Mouse (Mus musculus): ENCODE data around the gene Cstad. TPM values are rescaled to one million over a fixed set of nuclear protein-coding genes. Genes with fewer than 3 reads are reported as not detected.

Cstad gene
- total and polyA plus RNA-seq, 2 experiments, result 0.46 TPM; not detected in 1

DNA sequence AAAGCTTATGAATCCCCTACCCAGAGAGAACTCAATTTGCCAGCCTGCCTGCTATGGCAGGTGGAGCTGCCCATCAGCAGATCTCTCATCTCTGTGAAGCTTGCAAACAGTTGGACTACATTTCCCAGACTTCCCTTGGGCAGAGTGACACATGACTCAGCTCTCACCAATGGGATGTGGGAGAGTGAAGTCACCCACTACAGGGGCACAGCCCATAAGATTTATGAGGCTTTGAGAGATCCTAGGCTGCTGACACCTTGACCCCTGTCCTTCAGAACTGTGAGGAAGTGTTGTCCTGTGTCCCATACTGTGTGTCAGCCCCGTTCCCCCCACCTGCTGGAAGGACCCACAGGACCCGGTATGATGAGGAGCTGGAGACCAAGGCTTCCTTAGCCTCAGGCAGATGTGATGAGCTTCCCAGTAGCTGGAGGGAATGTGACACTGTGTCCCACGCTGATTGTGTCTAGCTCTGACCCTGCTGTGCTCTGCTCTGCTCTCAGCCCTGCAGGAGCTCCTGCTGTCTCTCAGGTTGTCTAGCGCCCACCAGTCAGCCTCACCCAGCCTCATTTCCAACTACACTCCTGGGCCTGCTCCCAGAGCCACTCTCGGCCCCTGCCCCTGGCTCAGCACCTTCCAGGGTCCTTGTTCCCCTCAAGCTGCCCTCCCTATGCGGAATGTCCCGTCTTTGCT is 40.8 kb upstream of the Cstad start:
- Histone ChIP-seq H3K4me3 (ENCODE audit: insufficient read depth, low read depth, low read length) (no peak overlapping the region), H3K9ac (ENCODE audit: low read depth, low read length) (no peak overlapping the region), H3K4me1 (ENCODE audit: control insufficient read depth, insufficient read depth, low read length) (no peaks in the 10 kb centered on the region), H3K27ac (replicated peaks; ENCODE audit: insufficient read depth, low read depth, low read length) (no peak overlapping the region), H3K27me3 (ENCODE audit: control insufficient read depth, insufficient read depth, low read length) (no peaks in the 10 kb centered on the region), H3K79me2 (ENCODE audit: control insufficient read depth, insufficient read depth, low read length) (no peaks in the 10 kb centered on the region), H3K36me3 (ENCODE audit: control insufficient read depth, insufficient read depth, low read length) (no peaks in the 10 kb centered on the region)
- WGBS, result 70% methylated on average over 7 of the region's 7 CpGs
- peak; percentile 42 for DNase-seq (ENCODE audit: extremely low read depth, low read depth, low spot score)
- no peak for TF ChIP-seq CTCF (IDR thresholded peaks at IDR 0.05; ENCODE audit: low read depth, low read length)
- no peak for TF ChIP-seq POLR2A (IDR thresholded peaks at IDR 0.05; ENCODE audit: extremely low read depth, insufficient read depth, low read length)

DNA sequence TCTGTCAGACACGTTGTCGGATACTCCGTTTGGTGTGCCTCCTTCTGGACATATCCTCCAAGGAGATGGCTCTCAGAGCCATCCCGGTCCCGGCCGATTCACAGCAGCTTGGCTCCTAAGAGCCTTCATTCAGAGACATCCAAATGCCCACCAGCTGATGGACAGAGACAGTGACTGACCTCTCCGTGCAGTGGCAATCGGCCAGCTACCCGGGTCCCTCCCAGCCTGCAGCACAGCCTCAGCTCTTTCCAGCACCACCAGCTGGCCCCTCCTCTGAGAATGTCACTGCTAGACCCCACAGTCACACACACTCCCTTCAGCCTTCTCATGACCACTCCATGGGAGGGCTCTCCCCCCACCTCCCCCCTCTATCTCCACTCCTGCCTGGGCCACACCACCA is 39.6 kb upstream of the Cstad start:
- Histone ChIP-seq H3K4me1 (ENCODE audit: control insufficient read depth, insufficient read depth, low read length) (no peaks in the 10 kb centered on the region), H3K36me3 (ENCODE audit: control insufficient read depth, insufficient read depth, low read length) (no peaks in the 10 kb centered on the region), H3K9ac (ENCODE audit: low read depth, low read length) (no peak overlapping the region), H3K79me2 (ENCODE audit: control insufficient read depth, insufficient read depth, low read length) (no peaks in the 10 kb centered on the region), H3K27me3 (ENCODE audit: control insufficient read depth, insufficient read depth, low read length) (no peaks in the 10 kb centered on the region), H3K27ac (replicated peaks; ENCODE audit: insufficient read depth, low read depth, low read length) (no peak overlapping the region), H3K4me3 (ENCODE audit: insufficient read depth, low read depth, low read length) (no peak overlapping the region)
- WGBS, result 84% methylated on average over 9 of the region's 9 CpGs
- DNase-seq (ENCODE audit: extremely low read depth, low read depth, low spot score), result no peak
- no peak for TF ChIP-seq CTCF (IDR thresholded peaks at IDR 0.05; ENCODE audit: low read depth, low read length)
- no peak for TF ChIP-seq POLR2A (IDR thresholded peaks at IDR 0.05; ENCODE audit: extremely low read depth, insufficient read depth, low read length)

DNA sequence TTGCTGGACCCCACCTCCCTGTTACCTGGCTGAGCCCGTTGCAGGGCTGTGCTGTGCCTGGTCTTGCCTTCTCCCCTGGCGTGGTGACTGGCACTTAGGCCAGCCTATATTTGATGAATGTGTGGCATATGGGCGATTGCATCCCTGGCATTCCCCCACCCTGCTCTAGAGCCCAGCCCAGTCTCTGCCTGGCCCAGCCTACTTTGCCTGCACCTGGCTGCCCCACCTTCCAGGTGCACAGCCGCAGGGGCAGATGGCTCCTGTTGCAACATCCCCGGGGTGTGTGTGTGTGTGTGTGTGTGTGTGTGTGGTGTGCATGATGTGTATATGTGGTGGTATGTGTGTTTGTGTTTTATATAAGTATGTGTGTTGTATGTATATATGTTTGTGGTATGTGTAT is 38.3 kb upstream of the Cstad start:
- no peak for TF ChIP-seq CTCF (IDR thresholded peaks at IDR 0.05; ENCODE audit: low read depth, low read length)
- no peak for TF ChIP-seq POLR2A (IDR thresholded peaks at IDR 0.05; ENCODE audit: extremely low read depth, insufficient read depth, low read length)
- Histone ChIP-seq H3K36me3 (ENCODE audit: control insufficient read depth, insufficient read depth, low read length) (no peaks in the 10 kb centered on the region), H3K9ac (ENCODE audit: low read depth, low read length) (no peak overlapping the region), H3K27me3 (ENCODE audit: control insufficient read depth, insufficient read depth, low read length) (no peaks in the 10 kb centered on the region), H3K79me2 (ENCODE audit: control insufficient read depth, insufficient read depth, low read length) (no peaks in the 10 kb centered on the region), H3K4me3 (ENCODE audit: insufficient read depth, low read depth, low read length) (no peak overlapping the region), H3K4me1 (ENCODE audit: control insufficient read depth, insufficient read depth, low read length) (no peaks in the 10 kb centered on the region), H3K27ac (replicated peaks; ENCODE audit: insufficient read depth, low read depth, low read length) (no peak overlapping the region)
- no peak for DNase-seq (ENCODE audit: extremely low read depth, low read depth, low spot score)
- 80% methylated on average over 5 of the region's 5 CpGs for WGBS

DNA sequence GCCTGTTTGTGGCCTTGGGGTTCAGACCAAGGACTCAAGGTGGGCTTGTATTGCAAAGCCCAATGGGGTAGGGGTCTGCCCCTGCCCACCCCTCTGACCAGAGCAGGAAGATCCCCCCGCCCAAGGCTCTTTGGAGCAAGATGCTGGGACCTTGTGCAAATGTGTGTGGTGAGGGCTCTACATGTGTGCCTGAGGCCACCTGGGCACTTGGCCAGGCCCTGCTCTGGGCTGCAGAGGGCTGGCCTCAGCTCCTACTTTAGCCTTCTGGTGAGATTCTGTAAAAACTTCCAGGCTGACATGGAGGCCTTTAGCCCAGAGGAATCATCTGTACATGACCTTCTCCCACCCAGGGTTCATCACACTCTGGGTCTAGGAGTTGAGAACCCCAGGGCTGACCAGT is 35.3 kb upstream of the Cstad start:
- Histone ChIP-seq H3K27ac (replicated peaks; ENCODE audit: insufficient read depth, low read depth, low read length) (no peak overlapping the region), H3K36me3 (ENCODE audit: control insufficient read depth, insufficient read depth, low read length) (no peaks in the 10 kb centered on the region), H3K79me2 (ENCODE audit: control insufficient read depth, insufficient read depth, low read length) (no peaks in the 10 kb centered on the region), H3K9ac (ENCODE audit: low read depth, low read length) (no peak overlapping the region), H3K4me1 (ENCODE audit: control insufficient read depth, insufficient read depth, low read length) (no peaks in the 10 kb centered on the region), H3K27me3 (ENCODE audit: control insufficient read depth, insufficient read depth, low read length) (no peaks in the 10 kb centered on the region), H3K4me3 (ENCODE audit: insufficient read depth, low read depth, low read length) (no peak overlapping the region)
- DNase-seq (ENCODE audit: extremely low read depth, low read depth, low spot score), result no peak
- no peak for TF ChIP-seq CTCF (IDR thresholded peaks at IDR 0.05; ENCODE audit: low read depth, low read length)
- TF ChIP-seq POLR2A (IDR thresholded peaks at IDR 0.05; ENCODE audit: extremely low read depth, insufficient read depth, low read length), result no peak
- 95% methylated on average over 1 of the region's 1 CpGs for WGBS

DNA sequence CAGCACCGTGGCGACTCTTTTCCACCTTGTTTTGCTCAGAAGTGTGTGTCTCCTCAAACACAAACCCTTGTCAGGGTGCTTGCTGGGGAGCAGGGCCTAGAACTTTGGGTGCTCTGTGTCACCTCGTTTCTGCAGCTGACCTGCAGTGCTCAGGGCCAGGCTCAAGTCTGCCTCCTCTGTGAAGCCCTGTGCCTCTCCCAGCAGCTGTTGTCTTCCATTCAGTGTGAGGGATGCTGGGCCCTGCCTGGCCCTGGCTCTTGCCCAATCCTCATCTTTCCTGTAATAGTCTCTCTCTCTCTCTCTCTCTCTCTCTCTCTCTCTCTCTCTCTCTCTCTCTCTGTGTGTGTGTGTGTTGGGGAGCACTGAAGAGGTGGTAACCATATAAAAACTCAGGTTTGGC is 32.3 kb upstream of the Cstad start:
- no peak overlapping the region for H3K9ac ChIP-seq (ENCODE audit: low read depth, low read length)
- H3K79me2 ChIP-seq (ENCODE audit: control insufficient read depth, insufficient read depth, low read length), result no peaks in the 10 kb centered on the region
- H3K27me3 ChIP-seq (ENCODE audit: control insufficient read depth, insufficient read depth, low read length), result no peaks in the 10 kb centered on the region
- TF ChIP-seq POLR2A (IDR thresholded peaks at IDR 0.05; ENCODE audit: extremely low read depth, insufficient read depth, low read length) (no peak), CTCF (IDR thresholded peaks at IDR 0.05; ENCODE audit: low read depth, low read length) (no peak)
- H3K4me1 ChIP-seq (ENCODE audit: control insufficient read depth, insufficient read depth, low read length), result no peaks in the 10 kb centered on the region
- H3K4me3 ChIP-seq (ENCODE audit: insufficient read depth, low read depth, low read length), result no peak overlapping the region
- no peak overlapping the region for H3K27ac ChIP-seq (replicated peaks; ENCODE audit: insufficient read depth, low read depth, low read length)
- H3K36me3 ChIP-seq (ENCODE audit: control insufficient read depth, insufficient read depth, low read length), result no peaks in the 10 kb centered on the region
- 79% methylated on average over 3 of the region's 3 CpGs for WGBS
- DNase-seq (ENCODE audit: extremely low read depth, low read depth, low spot score), result no peak

DNA sequence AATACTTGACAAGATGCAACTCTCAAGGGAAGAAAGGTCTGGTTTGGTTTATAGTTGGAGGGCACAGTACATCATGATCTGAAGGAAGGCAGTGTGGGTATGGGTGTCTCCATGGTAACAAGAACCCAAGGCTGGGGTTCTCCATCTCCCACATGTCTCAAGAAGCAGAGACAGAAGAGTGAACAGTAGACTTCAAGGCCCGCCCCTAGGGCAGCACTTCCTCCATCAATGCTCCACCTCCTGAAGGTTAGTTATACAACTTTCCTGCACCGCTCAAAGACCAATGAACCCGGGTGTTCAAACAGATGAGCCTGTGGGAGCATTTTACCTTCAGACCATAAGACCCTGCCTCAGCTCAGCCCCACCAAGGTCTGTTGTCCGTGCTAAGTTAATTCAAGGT is 23.2 kb upstream of the Cstad start:
- H3K4me3 ChIP-seq (ENCODE audit: insufficient read depth, low read depth, low read length), result no peak overlapping the region
- H3K79me2 ChIP-seq (ENCODE audit: control insufficient read depth, insufficient read depth, low read length), result no peaks in the 10 kb centered on the region
- H3K36me3 ChIP-seq (ENCODE audit: control insufficient read depth, insufficient read depth, low read length), result no peaks in the 10 kb centered on the region
- H3K9ac ChIP-seq (ENCODE audit: low read depth, low read length), result no peak overlapping the region
- H3K4me1 ChIP-seq (ENCODE audit: control insufficient read depth, insufficient read depth, low read length), result no peaks in the 10 kb centered on the region
- no peak for DNase-seq (ENCODE audit: extremely low read depth, low read depth, low spot score)
- TF ChIP-seq CTCF (IDR thresholded peaks at IDR 0.05; ENCODE audit: low read depth, low read length), result no peak
- no peak for TF ChIP-seq POLR2A (IDR thresholded peaks at IDR 0.05; ENCODE audit: extremely low read depth, insufficient read depth, low read length)
- WGBS, result 88% methylated on average over 4 of the region's 4 CpGs
- H3K27ac ChIP-seq (replicated peaks; ENCODE audit: insufficient read depth, low read depth, low read length), result no peak overlapping the region
- no peaks in the 10 kb centered on the region for H3K27me3 ChIP-seq (ENCODE audit: control insufficient read depth, insufficient read depth, low read length)
